In genomic region chr17:86870586-86870985, GRCm38 (mm10) we compare ENCODE assay signal across 30 mouse cellular contexts. TPM values are rescaled to one million over a fixed set of nuclear protein-coding genes. Genes with fewer than 3 reads are reported as not detected.
A peak's percentile ranks its signal among the peaks of the same experiment; 100 is the strongest.
DNase-seq lines count a peak whose midpoint lies in the region; ATAC-seq and TF ChIP-seq lines count a peak whose summit lies in the region.
"Had no signal": no experiment of that assay in that cellular context is flagged by ENCODE, and none has a peak within 500 bp of the region (broad histone marks: within the 10 kb centered on the region; RNA-seq: fewer than 3 reads in every experiment).

No protein-coding gene starts in this region.

- H3K4me3 ChIP-seq in kidney, postnatal 0 days (replicated peaks; ENCODE audit: low read depth, low read length) = no peak overlapping the region
- no peak overlapping the region for H3K4me3 ChIP-seq in heart, embryonic 10.5 days
- H3K4me3 ChIP-seq: embryonic facial prominence, embryonic 10.5 days; embryonic facial prominence, embryonic 13.5 days; erythroblast, embryonic 14.5 days; forebrain, embryonic 13.5 days; hindbrain, embryonic 10.5 days had no signal

- POLR2A ChIA-PET in Patski (lab: Charles Lee) = no interaction called here

- H3K9me3 ChIP-seq in kidney, postnatal 0 days (replicated peaks; ENCODE audit: low read length) = no peaks in the 10 kb centered on the region
- no peaks in the 10 kb centered on the region for H3K9me3 ChIP-seq in heart, embryonic 10.5 days
- H3K9me3 ChIP-seq: embryonic facial prominence, embryonic 10.5 days; embryonic facial prominence, embryonic 13.5 days; forebrain, embryonic 13.5 days; hindbrain, embryonic 10.5 days had no signal

- H3K4me2 ChIP-seq in kidney, postnatal 0 days (ENCODE audit: low read length) = no peak overlapping the region
- H3K4me2 ChIP-seq: embryonic facial prominence, embryonic 13.5 days; forebrain, embryonic 13.5 days; heart, embryonic 11.5 days; hindbrain, embryonic 14.5 days had no signal

- no peaks in the 10 kb centered on the region for H3K36me3 ChIP-seq in kidney, postnatal 0 days (ENCODE audit: insufficient read depth, low read length)
- H3K36me3 ChIP-seq in heart, embryonic 10.5 days = no peaks in the 10 kb centered on the region
- H3K36me3 ChIP-seq: embryonic facial prominence, embryonic 10.5 days; embryonic facial prominence, embryonic 13.5 days; hindbrain, embryonic 10.5 days had no signal

- no peak for TF ChIP-seq CTCF in kidney, postnatal 0 days (IDR thresholded peaks at IDR 0.05; ENCODE audit: low read depth)
- no peak for TF ChIP-seq CTCF in Patski (IDR thresholded peaks at IDR 0.05)

- no peak for ATAC-seq in kidney, postnatal 0 days (replicated peaks; ENCODE audit: low FRiP score, low read depth)
- ATAC-seq in Patski = peak; percentile 31
- ATAC-seq: CD4-positive, CD25-positive, alpha-beta regulatory T cell, adult 4 months; forebrain, embryonic 13.5 days; forebrain, postnatal 0 days; intestine, postnatal 0 days had no signal

- WGBS in kidney, postnatal 0 days = 63% methylated on average over 8 of the region's 8 CpGs
- 85% methylated on average over 8 of the region's 8 CpGs for WGBS in heart, embryonic 10.5 days

- no peak overlapping the region for H3K9ac ChIP-seq in kidney, postnatal 0 days (ENCODE audit: low read depth, low read length)
- H3K9ac ChIP-seq: embryonic facial prominence, embryonic 13.5 days; forebrain, embryonic 13.5 days; forebrain, postnatal 0 days; hindbrain, embryonic 14.5 days had no signal

- no peaks in the 10 kb centered on the region for H3K4me1 ChIP-seq in kidney, postnatal 0 days (replicated peaks; ENCODE audit: insufficient read depth, low read length)
- no peaks in the 10 kb centered on the region for H3K4me1 ChIP-seq in heart, embryonic 10.5 days
- H3K4me1 ChIP-seq: hindbrain, embryonic 10.5 days had no signal

- no peak overlapping the region for H3K27ac ChIP-seq in kidney, postnatal 0 days
- no peak overlapping the region for H3K27ac ChIP-seq in heart, embryonic 10.5 days
- H3K27ac ChIP-seq: embryonic facial prominence, embryonic 10.5 days; embryonic facial prominence, embryonic 13.5 days; forebrain, embryonic 13.5 days; hindbrain, embryonic 10.5 days; hindbrain, embryonic 14.5 days had no signal

- CTCF ChIA-PET in Patski (lab: Charles Lee) = interaction anchor here (1.8 kb wide), 1 partner anchor 15 kb away, joined by 4 read pairs; no protein-coding TSS in a partner anchor

- no peaks in the 10 kb centered on the region for H3K27me3 ChIP-seq in kidney, postnatal 0 days (ENCODE audit: insufficient read depth, low read length)
- no peaks in the 10 kb centered on the region for H3K27me3 ChIP-seq in Patski
- no peaks in the 10 kb centered on the region for H3K27me3 ChIP-seq in heart, embryonic 10.5 days (ENCODE audit: insufficient read depth, poor library complexity, severe bottlenecking)
- H3K27me3 ChIP-seq: embryonic facial prominence, embryonic 13.5 days had no signal

- peak; percentile 18 for DNase-seq in kidney, postnatal 0 days (ENCODE audit: low spot score)
- no peak for DNase-seq in kidney, adult 18-20 months
- peak; percentile 17 for DNase-seq in Patski (ENCODE audit: low read depth, low spot score)
- peak; percentile 9 for DNase-seq in forelimb bud, embryonic 11.5 days (ENCODE audit: low read depth, low spot score)
- peak; percentile 83 for DNase-seq in retina, postnatal 1 day
- no peak for DNase-seq in embryo, embryonic 11 days
- no peak for DNase-seq in heart, embryonic 10.5 days (ENCODE audit: low spot score)
- DNase-seq: adrenal gland, postnatal 10 days; adrenal gland, postnatal 36 days; cerebellum, adult 11 months; cerebellum, adult 2 months; cerebellum, adult 9-11 months; cerebellum, postnatal 25 days; forebrain, postnatal 0 days; gastrocnemius, postnatal 25 days; heart, adult 18-20 months; heart, postnatal 36 days had no signal

- in situ Hi-C loops in Patski (cut with MboI; ENCODE audit: low pct_unique_long_range_greater_than_20kb) = no loop called here

RNA-seq across cellular contexts. Expression of gene Tmem247, which starts 46.6 kb away (rescaled TPM):
- polyA plus RNA-seq in kidney, postnatal 0 days (2015; fragmentation: Nextera tagmentation; extraction: Ambion mirVana) = not detected in 2 replicates
- not detected for polyA plus RNA-seq in Patski (2021)
- polyA plus RNA-seq in heart, embryonic 10.5 days (2016; fragmentation: Nextera tagmentation; extraction: Ambion mirVana) = not detected in 2 replicates
- polyA plus RNA-seq: C2C12; CD4-positive, CD25-positive, alpha-beta regulatory T cell, adult 4 months; cerebellum, adult 2 months; embryonic facial prominence, embryonic 10.5 days; embryonic facial prominence, embryonic 13.5 days; erythroblast, embryonic 14.5 days; forebrain, embryonic 13.5 days; forebrain, postnatal 0 days; heart, embryonic 11.5 days; heart, embryonic 14.5 days; heart, postnatal 0 days; hindbrain, embryonic 10.5 days; hindbrain, embryonic 14.5 days; intestine, embryonic 14.5 days; intestine, postnatal 0 days had no signal

Comparison
In these comparisons a context has a peak if more than half of its experiments do, and no peak if none do; other contexts are left out.
1. DNase-seq: peak in kidney, postnatal 0 days (single experiment), Patski (single experiment), forelimb bud, embryonic 11.5 days (single experiment) and retina, postnatal 1 day (single experiment); none in kidney, adult 18-20 months (single experiment), embryo, embryonic 11 days (single experiment) and heart, embryonic 10.5 days (single experiment).